Mouse (Mus musculus): Measurements from ENCODE around the gene Muc13. TPM values are rescaled to one million over a fixed set of nuclear protein-coding genes. Genes with fewer than 3 reads are reported as not detected.

The Muc13 gene
- polyA plus RNA-seq, 1 experiment: 5.5 TPM

DNA sequence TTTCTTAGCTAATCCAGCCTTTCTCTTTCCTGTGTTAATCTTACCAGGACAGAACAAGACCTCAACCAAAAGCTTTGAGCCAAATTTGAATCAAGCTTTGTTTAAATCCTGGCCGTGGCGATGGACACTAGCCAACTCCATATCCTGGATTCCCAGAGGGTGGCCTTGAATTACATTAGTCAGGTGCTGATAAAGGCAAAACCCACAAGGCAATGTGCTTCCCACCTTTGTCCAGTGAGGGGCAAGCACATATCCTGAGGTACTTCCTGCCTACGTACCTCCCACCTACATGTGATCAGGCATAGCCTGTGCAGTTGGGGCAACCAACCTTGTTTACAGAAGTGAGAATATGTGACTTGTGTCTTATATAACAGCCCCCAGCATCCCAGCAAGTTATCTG, 18.9 kb upstream of the Muc13 start:
- TF ChIP-seq POLR2A (IDR thresholded peaks at IDR 0.05; ENCODE audit: control insufficient read depth, extremely low read depth, insufficient read depth, low read length, poor library complexity) (no peak), CTCF (IDR thresholded peaks at IDR 0.05; ENCODE audit: borderline replicate concordance, control insufficient read depth, extremely low read depth, insufficient read depth, low read length, poor library complexity) (no peak)
- Histone ChIP-seq H3K27ac (ENCODE audit: control insufficient read depth, insufficient read depth, low read length) (no peak overlapping the region), H3K27me3 (ENCODE audit: control insufficient read depth, insufficient read depth, low read length) (no peaks in the 10 kb centered on the region), H3K36me3 (ENCODE audit: control insufficient read depth, insufficient read depth, low read length) (no peaks in the 10 kb centered on the region), H3K4me3 (ENCODE audit: control insufficient read depth, insufficient read depth, low read length) (no peak overlapping the region), H3K4me1 (replicated peaks; ENCODE audit: control insufficient read depth, insufficient read depth, low read length) (peaks cover 3% of the 10 kb centered on the region; the same call in 1 of the 2 replicates)
- WGBS: 88% methylated on average over 3 of the region's 3 CpGs
- DNase-seq: no peak

DNA sequence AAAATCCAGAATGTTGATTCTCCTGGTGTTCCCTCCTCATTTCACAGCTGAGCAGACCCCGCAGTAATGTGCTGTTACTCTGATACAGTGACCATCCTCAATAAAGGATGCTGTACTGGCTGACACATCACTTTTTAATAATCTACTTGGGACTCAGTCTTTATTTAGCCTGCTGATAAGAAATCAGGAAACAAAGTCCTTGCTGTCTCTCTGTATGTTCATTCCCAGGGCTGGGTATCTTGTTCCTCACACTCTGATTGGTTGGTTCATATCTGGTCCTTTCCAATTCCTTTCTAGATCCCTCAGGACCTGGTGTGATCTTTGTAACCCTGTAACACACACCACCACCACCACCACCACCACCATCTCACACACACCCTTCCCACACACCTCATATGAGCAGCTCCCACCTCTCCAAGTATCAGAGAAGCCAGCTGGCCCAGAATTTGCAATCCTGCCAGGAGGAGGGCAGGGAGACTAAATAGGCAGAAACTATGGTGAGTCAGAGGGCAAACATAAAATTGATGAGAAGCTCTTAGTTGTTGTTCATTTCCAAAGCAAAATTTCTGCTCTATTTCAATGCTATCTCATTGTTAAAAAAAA, 18.0 kb upstream of the Muc13 start:
- H3K27ac ChIP-seq (ENCODE audit: control insufficient read depth, insufficient read depth, low read length): no peak overlapping the region
- no peak overlapping the region for H3K4me3 ChIP-seq (ENCODE audit: control insufficient read depth, insufficient read depth, low read length)
- no peaks in the 10 kb centered on the region for H3K27me3 ChIP-seq (ENCODE audit: control insufficient read depth, insufficient read depth, low read length)
- H3K36me3 ChIP-seq (ENCODE audit: control insufficient read depth, insufficient read depth, low read length): no peaks in the 10 kb centered on the region
- 94% methylated on average over 1 of the region's 1 CpGs for WGBS
- DNase-seq: no peak
- H3K4me1 ChIP-seq (replicated peaks; ENCODE audit: control insufficient read depth, insufficient read depth, low read length): no peaks in the 10 kb centered on the region
- TF ChIP-seq CTCF (IDR thresholded peaks at IDR 0.05; ENCODE audit: borderline replicate concordance, control insufficient read depth, extremely low read depth, insufficient read depth, low read length, poor library complexity) (no peak), POLR2A (IDR thresholded peaks at IDR 0.05; ENCODE audit: control insufficient read depth, extremely low read depth, insufficient read depth, low read length, poor library complexity) (no peak)

DNA sequence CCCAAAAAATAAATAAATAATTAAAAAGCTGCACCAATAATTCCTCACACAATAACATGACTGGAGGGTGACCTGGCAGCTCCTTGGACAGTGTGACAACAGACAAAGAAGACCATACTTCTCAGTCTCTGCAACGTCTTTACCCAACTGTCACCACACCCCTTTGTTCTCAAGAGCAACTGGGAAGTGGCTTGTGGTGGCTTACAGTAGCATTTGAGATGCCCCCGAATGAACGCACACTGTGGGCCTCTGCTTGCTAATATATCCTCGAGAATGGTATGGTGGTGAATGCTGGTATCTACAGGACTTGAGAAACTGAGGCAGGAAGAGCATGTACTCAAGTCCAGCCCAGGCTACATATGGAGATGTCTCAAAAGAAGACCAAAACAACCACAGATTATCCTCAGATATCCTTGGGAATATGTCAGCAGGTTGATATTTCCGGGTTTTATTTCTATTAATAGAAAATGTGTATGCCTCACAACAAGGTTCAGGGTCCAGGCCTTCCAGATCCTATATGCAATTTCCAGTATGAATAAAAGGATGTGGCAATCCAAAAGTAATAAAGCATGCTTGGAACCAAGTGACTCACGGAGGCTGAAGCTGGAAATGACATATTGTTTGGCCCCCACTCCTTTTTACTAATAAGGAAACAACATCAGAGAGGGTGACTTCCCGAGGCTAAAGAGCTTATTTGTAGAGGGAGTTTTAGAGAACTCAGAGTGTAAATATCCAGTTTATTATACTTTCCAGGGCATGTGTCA, 16.9 kb upstream of the Muc13 start:
- WGBS: 29% methylated on average over 7 of the region's 7 CpGs
- Histone ChIP-seq H3K27me3 (ENCODE audit: control insufficient read depth, insufficient read depth, low read length) (no peaks in the 10 kb centered on the region), H3K4me1 (replicated peaks; ENCODE audit: control insufficient read depth, insufficient read depth, low read length) (no peaks in the 10 kb centered on the region), H3K4me3 (ENCODE audit: control insufficient read depth, insufficient read depth, low read length) (no peak overlapping the region), H3K27ac (ENCODE audit: control insufficient read depth, insufficient read depth, low read length) (no peak overlapping the region), H3K36me3 (ENCODE audit: control insufficient read depth, insufficient read depth, low read length) (no peaks in the 10 kb centered on the region)
- no peak for DNase-seq
- TF ChIP-seq POLR2A (IDR thresholded peaks at IDR 0.05; ENCODE audit: control insufficient read depth, extremely low read depth, insufficient read depth, low read length, poor library complexity): no peak
- no peak for TF ChIP-seq CTCF (IDR thresholded peaks at IDR 0.05; ENCODE audit: borderline replicate concordance, control insufficient read depth, extremely low read depth, insufficient read depth, low read length, poor library complexity)

DNA sequence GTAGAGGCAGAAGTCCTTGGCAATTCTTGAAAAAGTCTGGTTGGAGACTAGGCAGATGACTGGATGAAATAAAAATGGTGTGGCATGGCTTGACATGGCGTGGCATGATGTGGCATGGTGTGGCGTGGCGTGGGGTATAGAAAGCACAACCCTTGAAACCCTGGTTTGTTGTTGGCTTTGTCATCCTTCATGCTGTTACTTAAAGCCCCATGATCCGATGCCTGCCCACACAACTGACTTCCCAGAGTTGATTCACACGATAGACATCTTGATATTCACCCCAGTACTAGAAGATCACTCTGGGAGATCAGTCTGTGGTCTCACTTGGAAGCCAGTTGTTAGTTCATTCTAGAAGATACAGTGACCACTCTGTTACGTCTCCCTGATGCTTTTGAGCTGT, 16.2 kb upstream of the Muc13 start:
- 90% methylated on average over 6 of the region's 6 CpGs for WGBS
- no peak for TF ChIP-seq POLR2A (IDR thresholded peaks at IDR 0.05; ENCODE audit: control insufficient read depth, extremely low read depth, insufficient read depth, low read length, poor library complexity)
- TF ChIP-seq CTCF (IDR thresholded peaks at IDR 0.05; ENCODE audit: borderline replicate concordance, control insufficient read depth, extremely low read depth, insufficient read depth, low read length, poor library complexity): no peak
- Histone ChIP-seq H3K4me1 (replicated peaks; ENCODE audit: control insufficient read depth, insufficient read depth, low read length) (no peaks in the 10 kb centered on the region), H3K36me3 (ENCODE audit: control insufficient read depth, insufficient read depth, low read length) (no peaks in the 10 kb centered on the region), H3K4me3 (ENCODE audit: control insufficient read depth, insufficient read depth, low read length) (no peak overlapping the region), H3K27me3 (ENCODE audit: control insufficient read depth, insufficient read depth, low read length) (no peaks in the 10 kb centered on the region), H3K27ac (ENCODE audit: control insufficient read depth, insufficient read depth, low read length) (no peak overlapping the region)
- DNase-seq: no peak

DNA sequence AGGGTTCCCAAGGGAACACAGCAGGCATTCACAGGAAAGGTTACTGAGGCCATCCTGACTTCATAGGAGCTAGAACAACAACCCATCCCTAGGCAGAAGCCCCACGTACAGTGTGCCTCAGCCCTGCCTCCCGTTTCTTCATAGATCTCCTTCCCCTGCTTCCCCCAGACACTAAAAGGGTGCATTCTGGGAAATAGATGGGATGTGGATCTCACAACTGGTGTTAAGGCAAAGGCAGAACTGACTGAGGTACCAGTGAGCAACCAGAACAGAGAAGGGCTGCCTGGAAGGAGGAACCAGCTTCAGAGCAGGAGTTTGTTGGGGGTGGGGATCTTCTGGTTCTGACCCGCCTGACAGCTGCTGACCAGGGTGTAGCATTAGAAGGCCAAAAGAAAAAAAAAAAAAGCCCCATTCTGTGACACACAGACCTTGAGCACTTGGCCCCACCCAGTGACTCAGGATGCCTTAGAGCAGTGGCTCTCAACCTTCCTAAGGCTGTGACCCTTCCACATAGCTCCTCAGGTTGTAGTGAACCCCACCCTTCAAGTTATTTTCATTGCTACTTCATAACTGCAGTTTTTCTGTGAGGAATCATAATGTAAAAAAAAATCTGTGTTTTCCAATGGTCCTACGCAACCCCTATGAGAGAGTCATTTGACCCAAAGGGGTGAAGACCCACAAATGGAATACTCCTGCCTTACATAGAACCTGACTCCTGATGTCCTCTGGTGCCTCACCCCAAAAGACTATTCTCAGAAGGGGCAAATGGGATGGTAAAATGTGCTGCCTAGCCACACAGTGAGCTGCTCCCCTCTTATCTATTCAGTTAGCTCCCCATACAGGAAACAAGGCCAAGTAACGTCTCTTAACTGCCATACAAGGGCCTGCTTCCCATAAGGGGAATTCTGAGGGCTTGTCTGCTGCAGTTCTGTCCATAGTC, 11.8 kb upstream of the Muc13 start:
- 77% methylated on average over 5 of the region's 5 CpGs for WGBS
- Histone ChIP-seq H3K4me1 (replicated peaks; ENCODE audit: control insufficient read depth, insufficient read depth, low read length) (peaks cover 3% of the 10 kb centered on the region), H3K4me3 (ENCODE audit: control insufficient read depth, insufficient read depth, low read length) (no peak overlapping the region), H3K27ac (ENCODE audit: control insufficient read depth, insufficient read depth, low read length) (no peak overlapping the region), H3K36me3 (ENCODE audit: control insufficient read depth, insufficient read depth, low read length) (no peaks in the 10 kb centered on the region), H3K27me3 (ENCODE audit: control insufficient read depth, insufficient read depth, low read length) (no peaks in the 10 kb centered on the region)
- no peak for TF ChIP-seq POLR2A (IDR thresholded peaks at IDR 0.05; ENCODE audit: control insufficient read depth, extremely low read depth, insufficient read depth, low read length, poor library complexity)
- TF ChIP-seq CTCF (IDR thresholded peaks at IDR 0.05; ENCODE audit: borderline replicate concordance, control insufficient read depth, extremely low read depth, insufficient read depth, low read length, poor library complexity): no peak
- no peak for DNase-seq

DNA sequence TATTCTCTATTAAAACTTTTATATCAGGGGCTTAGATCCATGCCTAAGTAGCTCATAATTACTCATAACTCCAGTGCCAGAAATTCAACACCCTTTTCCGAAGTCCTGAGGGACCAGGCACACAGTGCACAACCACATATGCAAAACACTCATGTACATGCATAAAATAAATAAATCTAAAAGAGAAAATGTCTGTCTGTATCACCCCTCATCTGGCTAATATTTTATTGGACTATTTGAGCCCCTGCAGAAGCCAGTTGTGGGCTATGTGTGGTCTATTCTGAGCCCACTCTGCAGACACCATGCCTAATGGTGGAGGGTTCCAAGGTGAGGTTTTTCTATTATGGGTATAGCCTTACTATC, 11.1 kb upstream of the Muc13 start:
- H3K4me1 ChIP-seq (replicated peaks; ENCODE audit: control insufficient read depth, insufficient read depth, low read length): peaks cover 3% of the 10 kb centered on the region
- 97% methylated on average over 1 of the region's 1 CpGs for WGBS
- no peak overlapping the region for H3K27ac ChIP-seq (ENCODE audit: control insufficient read depth, insufficient read depth, low read length)
- H3K27me3 ChIP-seq (ENCODE audit: control insufficient read depth, insufficient read depth, low read length): no peaks in the 10 kb centered on the region
- TF ChIP-seq POLR2A (IDR thresholded peaks at IDR 0.05; ENCODE audit: control insufficient read depth, extremely low read depth, insufficient read depth, low read length, poor library complexity) (no peak), CTCF (IDR thresholded peaks at IDR 0.05; ENCODE audit: borderline replicate concordance, control insufficient read depth, extremely low read depth, insufficient read depth, low read length, poor library complexity) (no peak)
- DNase-seq: no peak
- no peaks in the 10 kb centered on the region for H3K36me3 ChIP-seq (ENCODE audit: control insufficient read depth, insufficient read depth, low read length)
- no peak overlapping the region for H3K4me3 ChIP-seq (ENCODE audit: control insufficient read depth, insufficient read depth, low read length)
